Mouse (Mus musculus): ENCODE data around the gene 2010111I01Rik.

- TF ChIP-seq EP300 (IDR thresholded peaks at IDR 0.05; ENCODE audit: insufficient read depth, low read depth, low read length) (no peak), CTCF (IDR thresholded peaks at IDR 0.05) (no peak)
Observed at GRCm38 (mm10) chr13:63274488-63275166, 309.9 kb downstream of the 2010111I01Rik start.

All from heart, adult 2 months (tissue).